Mouse (Mus musculus) heart, postnatal 4 days (tissue): ENCODE measurements around the gene Ccdc120. TPM values are rescaled to one million over a fixed set of nuclear protein-coding genes. Genes with fewer than 3 reads are reported as not detected.
"Not testable (repeated sequence)": the region's sequence is repeated elsewhere in the genome, so short reads cannot be mapped to it uniquely, and the experiment has no call there.

ENCODE experiments used
- DNase-seq: peaks from one replicate; pipeline ENCODE4 v3.0.0; 2021
- total RNA-seq, 2 experiments: library from RNA; stranded (reverse); gene quantifications; 2 replicates each; pipeline ENCODE4 v1.2.3; 2021

Ccdc120 gene
- total RNA-seq, 2 experiments from 2014 or later = 1.2 to 3.0 TPM

GRCm38 (mm10) chrX:7753627-7754026 lies 2.9 kb upstream of the Ccdc120 start:
- not testable (repeated sequence) for DNase-seq

GRCm38 (mm10) chrX:7745429-7745828 lies 5.3 kb downstream of the Ccdc120 start:
- DNase-seq = no peak

GRCm38 (mm10) chrX:7744940-7745339 lies 5.8 kb downstream of the Ccdc120 start:
- no peak for DNase-seq

DNA sequence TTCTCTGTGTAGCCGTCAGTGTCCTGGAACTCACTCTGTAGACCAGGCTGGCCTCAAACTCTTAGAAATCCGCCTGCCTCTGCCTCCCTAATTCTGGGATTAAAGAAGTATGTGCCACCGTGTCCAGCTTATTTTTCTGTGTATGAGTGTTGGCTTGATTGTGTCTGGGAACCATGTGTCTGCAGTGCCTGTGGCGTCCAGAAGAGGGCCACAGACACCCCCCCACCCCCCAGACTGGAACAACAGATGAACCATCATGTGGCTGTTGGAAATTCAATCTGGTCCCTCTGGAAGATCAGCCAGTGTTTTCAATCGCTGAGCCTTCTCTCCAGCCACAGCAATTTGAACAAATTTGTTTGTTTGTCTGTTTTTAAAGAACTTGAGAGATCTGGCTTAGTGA lies 7.2 kb downstream of the Ccdc120 start:
- no peak for DNase-seq

- no peak for DNase-seq
Observed at GRCm38 (mm10) chrX:7741103-7741502, 9.6 kb downstream of the Ccdc120 start.

DNA sequence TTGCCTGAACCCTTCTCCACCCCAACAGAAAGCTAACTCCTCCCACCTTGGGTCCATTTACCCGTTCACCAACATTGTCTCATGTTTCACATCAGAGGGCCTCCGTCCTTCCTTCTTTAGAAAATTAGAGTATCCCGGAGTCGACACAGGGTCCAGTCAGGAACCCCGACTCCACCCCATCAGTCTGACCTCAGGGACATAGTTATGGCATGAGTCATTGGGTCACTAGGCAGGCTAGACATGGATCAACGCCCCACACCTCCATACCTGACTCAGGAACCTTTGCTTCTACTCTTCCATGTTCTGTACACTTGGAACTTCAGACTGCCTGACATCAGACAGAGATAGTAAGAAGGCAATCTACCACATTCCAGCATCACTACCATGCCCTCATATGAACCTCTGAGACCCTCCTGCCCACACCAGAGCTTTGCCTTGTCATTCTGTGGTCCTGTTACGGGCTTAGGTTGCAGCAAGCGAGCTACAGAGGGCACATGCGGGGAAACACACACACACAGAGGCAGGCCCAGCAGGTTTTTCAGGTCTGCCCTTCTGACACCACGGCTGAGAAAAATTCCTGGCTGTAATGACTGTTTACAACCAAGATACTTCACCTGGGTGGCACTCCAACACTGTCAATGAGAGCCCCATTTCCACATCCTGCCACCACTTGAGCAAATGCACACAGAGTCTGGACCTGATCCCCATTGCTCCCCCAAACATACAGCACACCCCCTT lies 10.5 kb downstream of the Ccdc120 start:
- DNase-seq = no peak

DNA sequence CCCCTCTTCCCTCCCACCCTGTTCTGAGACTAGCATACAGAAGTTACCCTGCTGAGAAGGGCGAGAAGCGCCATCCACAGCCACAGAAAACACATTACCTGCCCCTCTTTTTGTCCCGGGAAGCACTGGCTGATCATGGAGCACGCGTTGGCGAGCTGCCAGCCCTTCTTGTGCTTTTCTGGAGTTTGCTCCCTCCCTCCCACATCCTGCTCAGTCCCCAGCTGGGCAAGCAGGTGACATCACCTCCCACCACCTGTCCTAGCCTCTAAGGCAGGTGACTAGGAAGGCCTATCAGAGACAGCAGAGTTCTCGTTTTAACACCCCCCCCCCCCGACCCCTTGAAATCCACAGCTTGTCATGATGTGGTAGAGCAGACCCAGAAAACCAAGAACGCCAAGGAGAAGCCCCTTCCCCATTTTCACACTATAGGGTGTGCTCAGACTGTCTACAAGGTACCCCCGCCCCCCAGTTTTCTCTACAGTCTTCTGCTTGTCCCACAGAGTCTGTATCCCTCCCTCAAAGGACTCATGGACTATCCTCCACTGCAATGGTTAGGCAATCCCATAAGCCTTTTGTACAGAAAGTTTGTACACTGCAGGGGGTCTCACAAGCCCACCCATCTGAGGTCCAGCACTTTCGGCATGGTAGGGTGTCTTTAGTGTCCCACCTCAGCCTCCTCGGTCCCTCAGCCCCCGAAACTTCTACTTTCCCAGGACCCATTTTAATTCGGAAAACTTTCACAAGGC lies 11.2 kb downstream of the Ccdc120 start:
- DNase-seq = no peak

DNA sequence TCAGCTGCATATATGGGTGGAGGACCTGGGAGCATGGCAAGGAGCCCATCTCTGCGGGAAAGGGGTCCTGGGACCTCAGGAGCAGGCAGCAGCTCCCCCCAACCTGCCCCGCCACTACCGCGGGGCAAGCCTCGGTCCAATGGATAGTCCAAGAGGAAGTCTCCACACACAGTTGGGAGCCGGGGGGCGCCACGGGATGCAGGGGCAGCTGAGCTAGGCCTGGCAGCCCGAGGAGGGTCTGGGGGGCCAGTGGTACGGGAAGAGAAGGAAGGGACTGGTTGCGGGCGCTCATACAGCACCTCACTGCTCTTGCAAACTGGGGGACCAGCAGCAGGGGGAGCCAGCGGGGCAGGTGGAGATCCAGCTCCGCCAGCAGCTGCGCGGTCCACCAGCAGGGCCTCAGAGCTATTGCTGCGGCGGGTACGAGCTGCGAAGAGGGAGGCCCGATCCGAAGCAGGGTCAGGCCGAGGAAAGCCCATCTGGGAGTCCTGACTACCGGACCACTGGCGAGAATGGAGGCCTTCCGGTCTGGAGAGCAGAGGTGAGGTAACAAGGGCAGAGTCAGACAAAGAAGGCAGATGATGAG lies 17.0 kb downstream of the Ccdc120 start:
- peak; percentile 82 for DNase-seq

GRCm38 (mm10) chrX:7728922-7729265 lies 21.8 kb downstream of the Ccdc120 start:
- DNase-seq = no peak

DNA sequence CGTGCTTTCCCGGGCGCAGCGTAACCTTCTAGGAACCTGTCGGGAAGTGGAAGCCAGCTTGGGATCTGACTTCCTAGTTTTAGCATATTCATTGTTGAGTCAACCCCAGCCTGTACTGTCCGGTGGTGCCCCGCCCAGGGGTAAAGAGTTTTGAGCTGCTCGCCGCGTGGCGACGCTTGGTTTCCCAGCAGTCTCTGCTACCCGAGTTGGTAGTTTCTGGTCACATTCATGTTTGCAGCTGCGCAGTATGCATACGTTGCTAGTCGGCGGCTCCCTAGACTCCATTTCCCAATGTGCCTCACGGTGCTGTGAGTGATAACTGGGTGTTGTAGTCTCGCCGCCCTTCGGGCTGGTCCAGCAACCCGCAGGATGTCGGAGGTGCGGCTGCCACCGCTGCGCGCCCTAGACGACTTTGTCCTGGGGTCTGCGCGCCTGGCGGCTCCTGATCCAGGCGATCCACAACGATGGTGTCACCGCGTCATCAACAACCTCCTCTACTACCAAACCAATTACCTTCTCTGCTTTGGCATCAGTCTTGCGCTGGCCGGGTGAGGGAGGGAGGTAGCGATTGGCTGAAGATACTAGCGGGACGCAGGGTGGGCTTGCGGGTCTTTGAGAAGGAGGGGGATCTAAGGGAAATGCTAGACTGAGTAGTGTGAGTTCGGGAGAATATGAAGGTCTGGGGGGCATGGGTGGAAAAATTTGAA lies 22.3 kb downstream of the Ccdc120 start, which contains the start of gene Praf2:
TSS of gene Praf2 (plus strand) at position 225 of the 707 bp plus-strand sequence.
- DNase-seq = peak; percentile 75

- DNase-seq = no peak
Observed at GRCm38 (mm10) chrX:7727176-7727575, 23.5 kb downstream of the Ccdc120 start.

- DNase-seq = no peak
Observed at GRCm38 (mm10) chrX:7725841-7726240, 24.9 kb downstream of the Ccdc120 start.

GRCm38 (mm10) chrX:7724135-7724534 lies 26.6 kb downstream of the Ccdc120 start:
- DNase-seq = no peak

- no peak for DNase-seq
Observed at GRCm38 (mm10) chrX:7722691-7723090, 28.0 kb downstream of the Ccdc120 start.

- no peak for DNase-seq
Observed at GRCm38 (mm10) chrX:7722282-7722611, 28.5 kb downstream of the Ccdc120 start.

GRCm38 (mm10) chrX:7721514-7722281 lies 29.0 kb downstream of the Ccdc120 start, which contains the start of gene Gm45208:
TSS of gene Gm45208 (plus strand) at chrX:7722245.
- peak; percentile 60 for DNase-seq

- DNase-seq = not testable (repeated sequence)
Observed at GRCm38 (mm10) chrX:7716058-7716457, 34.6 kb downstream of the Ccdc120 start.

DNA sequence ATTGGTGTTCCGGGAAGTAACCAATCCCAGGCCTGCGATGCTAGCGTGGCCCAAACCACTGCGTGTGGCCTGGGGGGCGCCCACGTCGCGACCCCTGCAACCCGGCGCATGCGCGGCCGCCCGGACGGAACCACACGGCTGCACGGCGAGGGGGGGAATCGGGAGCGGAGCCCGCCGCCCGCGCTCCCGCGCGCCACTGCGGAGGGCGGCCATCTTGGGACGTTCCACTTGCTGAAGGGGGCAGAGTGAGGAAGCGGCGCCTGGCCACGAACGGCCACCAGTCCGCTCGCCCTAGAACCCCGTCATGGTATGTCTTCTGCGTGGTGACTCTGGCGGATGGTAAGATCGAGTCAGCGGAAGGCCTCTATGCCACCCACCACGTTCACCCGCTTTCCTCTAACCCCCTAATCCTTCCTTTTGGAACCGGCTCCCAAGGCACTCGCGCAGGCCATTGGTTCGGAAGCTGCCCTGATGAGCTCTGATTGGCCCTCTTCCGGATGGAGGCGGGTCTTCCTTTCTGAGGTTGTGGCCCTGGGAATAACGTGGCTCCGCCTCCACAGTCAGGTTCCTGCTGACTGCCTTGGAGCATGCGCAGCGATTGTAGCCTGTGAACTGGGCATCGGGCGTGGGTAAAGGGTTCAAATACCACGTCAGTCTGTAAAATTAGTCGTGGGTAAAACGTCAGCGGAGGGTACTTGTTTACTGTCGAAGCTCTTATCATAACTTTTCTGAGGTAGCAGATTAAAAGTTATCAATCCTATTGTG lies 36.4 kb downstream of the Ccdc120 start, which contains the start of gene Wdr45:
TSS of gene Wdr45 (plus strand) at position 199 of the 765 bp plus-strand sequence.
- peak; percentile 94 for DNase-seq

DNA sequence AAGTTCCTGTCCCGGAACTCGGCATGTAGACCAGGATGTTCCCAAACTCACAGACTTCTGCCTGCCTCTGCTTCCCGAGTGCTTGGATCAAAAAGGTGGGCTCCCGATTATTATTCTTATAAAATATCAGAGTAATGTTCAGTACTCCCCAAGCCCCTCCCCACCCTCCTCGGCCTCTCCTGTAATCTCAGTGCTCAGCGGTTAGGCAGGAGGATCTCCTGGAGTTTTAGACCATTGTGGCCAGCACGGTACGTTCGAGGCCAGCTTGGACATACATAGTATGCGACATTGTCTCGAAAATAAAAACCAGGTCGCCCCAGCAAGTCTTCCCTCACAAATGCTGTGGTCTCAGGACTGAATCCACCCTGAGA lies 37.0 kb downstream of the Ccdc120 start:
- not testable (repeated sequence) for DNase-seq

DNA sequence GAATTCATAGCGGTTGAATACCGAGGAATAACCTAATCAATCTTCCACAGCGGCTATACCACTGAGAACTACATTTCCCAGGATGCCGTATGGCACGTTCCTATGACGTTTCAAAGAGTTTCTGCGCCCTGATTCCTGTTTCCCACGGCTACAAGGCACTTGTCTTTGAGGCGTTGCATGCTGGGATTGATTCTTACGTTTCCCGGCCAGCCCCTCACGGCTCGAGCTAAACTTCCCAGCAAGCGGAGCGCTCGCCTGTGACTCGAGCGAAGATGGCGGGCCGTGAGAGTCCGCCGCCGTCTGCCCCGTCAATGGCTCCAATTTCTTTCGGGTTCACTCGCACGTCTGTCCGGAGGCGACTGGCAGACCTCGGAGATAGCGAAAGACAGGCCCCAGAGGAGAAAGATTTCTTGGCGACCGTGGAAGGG lies 53.7 kb downstream of the Ccdc120 start, which contains the start of gene Gpkow:
TSS of gene Gpkow (plus strand) at position 178 of the 428 bp plus-strand sequence.
- peak; percentile 77 for DNase-seq

GRCm38 (mm10) chrX:7696520-7696919 lies 54.2 kb downstream of the Ccdc120 start:
- no peak for DNase-seq
